Mouse (Mus musculus) stomach, postnatal 0 days (tissue): ENCODE results near the gene Ccdc141.

Experiments used
- CTCF ChIP-seq: IDR thresholded peaks from 2 replicates; pipeline ENCODE4 v1.5.1; 2016; ENCODE audit warnings: antibody characterized with exemption, low read depth, mild to moderate bottlenecking, moderate library complexity
- EP300 ChIP-seq: optimal IDR thresholded peaks from 2 replicates; pipeline ENCODE3; 2016; ENCODE audit warnings: antibody characterized with exemption

- no peak for TF ChIP-seq EP300
- TF ChIP-seq CTCF = no peak
Observed at GRCm38 (mm10) chr2:77105006-77105715, 65.3 kb downstream of the Ccdc141 start.
